Mouse (Mus musculus): ENCODE measurements at regions not wholly inside any gene's neighbourhood (a gene's known extent, or its start where the extent isn't known, plus 50 kb on each side); places are given as distances from the start of the nearest gene placed in this dataset.
A peak's percentile ranks its signal among the peaks of the same experiment; 100 is the strongest.

DNA sequence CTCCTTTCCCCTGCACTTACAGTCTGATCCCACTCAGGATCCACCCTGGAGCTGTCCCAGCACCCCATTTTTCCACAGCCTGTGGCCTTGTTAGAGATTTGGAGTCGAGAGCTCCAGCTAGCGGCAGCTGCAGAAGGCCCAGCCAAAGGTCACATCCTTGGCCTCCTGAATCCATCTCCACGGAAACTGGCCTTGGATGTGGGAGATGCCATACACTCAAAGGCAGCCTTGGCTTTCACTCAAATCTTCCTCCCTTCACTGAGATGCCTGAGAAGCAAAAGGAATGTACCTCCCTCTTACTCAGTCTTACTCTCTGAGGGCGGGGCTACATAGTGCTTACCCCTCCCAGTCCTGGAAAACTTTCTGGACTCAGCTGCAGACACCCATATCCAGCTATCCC, 56.2 kb upstream of the Ky start:
- Histone ChIP-seq H3K4me2 (no peak overlapping the region), H3K9me3 (no peaks in the 10 kb centered on the region), H3K36me3 (no peaks in the 10 kb centered on the region), H3K27ac (no peak overlapping the region), H3K4me3 (no peak overlapping the region), H3K9ac (no peak overlapping the region), H3K4me1 (replicated peaks) (no peaks in the 10 kb centered on the region), H3K27me3 (no peaks in the 10 kb centered on the region)
- 43% methylated on average over 4 of the region's 4 CpGs for WGBS
- no peak for ATAC-seq (ENCODE audit: low FRiP score)

DNA sequence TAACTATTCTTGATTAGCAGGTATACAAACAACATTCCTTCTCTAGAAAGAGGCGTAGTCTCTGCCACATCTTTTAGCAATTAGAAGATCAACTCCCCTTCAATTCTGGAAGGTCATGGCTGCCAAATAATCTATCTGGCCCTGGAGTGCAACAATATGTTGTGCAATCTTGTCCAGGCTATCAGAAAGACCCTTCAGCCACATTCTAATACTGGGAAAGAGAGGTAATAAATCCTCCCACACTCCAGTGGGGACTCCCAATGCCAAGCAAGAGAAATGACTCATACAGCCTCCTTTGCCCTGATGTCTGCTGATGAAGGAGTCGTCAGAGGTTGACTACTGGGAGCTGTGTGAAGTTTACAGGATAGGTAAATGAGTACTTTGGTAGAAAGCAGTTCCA, 59.5 kb upstream of the Ky start:
- WGBS: 84% methylated on average over 2 of the region's 2 CpGs
- no peak overlapping the region for H3K4me2 ChIP-seq
- H3K9me3 ChIP-seq: no peaks in the 10 kb centered on the region
- H3K4me3 ChIP-seq: no peak overlapping the region
- no peak for ATAC-seq (ENCODE audit: low FRiP score)
- no peaks in the 10 kb centered on the region for H3K4me1 ChIP-seq (replicated peaks)
- no peaks in the 10 kb centered on the region for H3K36me3 ChIP-seq
- no peak overlapping the region for H3K27ac ChIP-seq
- no peaks in the 10 kb centered on the region for H3K27me3 ChIP-seq
- no peak overlapping the region for H3K9ac ChIP-seq

DNA sequence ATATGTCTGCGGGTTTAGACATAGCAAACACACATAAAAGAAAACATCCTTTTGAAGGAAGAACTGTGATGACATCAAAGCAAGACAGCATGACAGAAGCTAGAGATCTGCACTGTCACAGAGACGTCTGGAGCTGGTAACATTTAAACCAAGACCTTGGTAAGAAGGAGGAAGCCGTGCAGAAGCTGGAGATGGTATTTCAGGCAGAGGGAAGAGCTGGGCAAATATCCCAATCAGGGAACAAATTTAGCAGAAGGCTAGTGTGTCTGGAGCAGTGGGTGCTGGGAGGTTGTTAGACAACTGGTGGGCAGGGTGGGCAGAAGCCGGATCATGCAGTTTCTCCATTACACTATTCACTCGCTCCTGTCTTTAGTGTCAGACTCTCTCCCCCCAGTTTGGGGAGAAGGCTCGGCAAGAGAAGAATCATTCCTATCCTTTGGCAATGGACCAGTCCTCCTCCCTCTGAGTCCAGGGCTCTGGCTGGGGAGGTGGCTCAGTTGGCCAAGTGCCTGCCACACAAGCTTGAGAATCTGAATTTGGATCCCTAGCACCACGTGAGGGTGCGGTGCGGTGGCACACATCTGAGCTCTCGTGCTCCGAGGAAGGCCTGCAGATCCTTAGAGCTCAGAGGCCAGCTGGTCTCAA, 63.2 kb upstream of the Ky start:
- ATAC-seq (ENCODE audit: low FRiP score): no peak
- H3K27me3 ChIP-seq: 0 out of 2 replicates have a peak, but pooled peaks cover 6% of the 10 kb centered on the region
- WGBS: 86% methylated on average over 11 of the region's 11 CpGs

DNA sequence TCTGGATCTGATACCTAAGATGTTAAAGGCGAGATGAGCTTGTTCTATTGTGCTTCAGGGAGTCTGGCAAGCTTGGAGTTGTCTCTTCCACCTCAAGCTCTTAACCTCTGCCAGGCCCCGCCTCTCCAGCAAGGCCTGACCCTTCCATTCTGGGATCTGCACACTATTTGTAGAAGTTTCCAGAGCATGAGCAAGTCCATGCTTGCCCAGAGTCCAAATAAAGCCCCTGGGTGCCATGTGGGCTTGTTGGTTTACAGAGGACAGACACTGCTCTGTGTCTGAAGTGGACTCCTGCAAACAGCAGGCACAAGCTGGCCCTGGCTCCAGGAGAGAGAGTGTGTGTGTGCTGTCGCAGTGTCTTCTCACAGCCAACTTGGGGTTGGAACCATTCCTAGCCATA, 67.9 kb upstream of the Ky start:
- no peak overlapping the region for H3K4me3 ChIP-seq
- H3K9me3 ChIP-seq: no peaks in the 10 kb centered on the region
- peaks cover 4% of the 10 kb centered on the region; the same call in 1 of the 2 replicates for H3K4me1 ChIP-seq (replicated peaks)
- no peak for ATAC-seq (ENCODE audit: low FRiP score)
- H3K36me3 ChIP-seq: no peaks in the 10 kb centered on the region
- 87% methylated on average over 3 of the region's 3 CpGs for WGBS
- no peak overlapping the region for H3K9ac ChIP-seq
- H3K27me3 ChIP-seq: peaks cover 18% of the 10 kb centered on the region; the same call in 1 of the 2 replicates
- H3K4me2 ChIP-seq: no peak overlapping the region
- no peak overlapping the region for H3K27ac ChIP-seq

More for the DNA sequence above, 63.2 kb upstream of the Ky start:
- Histone ChIP-seq H3K9ac (no peak overlapping the region), H3K4me1 (replicated peaks) (no peaks in the 10 kb centered on the region), H3K9me3 (no peaks in the 10 kb centered on the region), H3K4me3 (no peak overlapping the region), H3K27ac (no peak overlapping the region), H3K4me2 (no peak overlapping the region), H3K36me3 (no peaks in the 10 kb centered on the region)

DNA sequence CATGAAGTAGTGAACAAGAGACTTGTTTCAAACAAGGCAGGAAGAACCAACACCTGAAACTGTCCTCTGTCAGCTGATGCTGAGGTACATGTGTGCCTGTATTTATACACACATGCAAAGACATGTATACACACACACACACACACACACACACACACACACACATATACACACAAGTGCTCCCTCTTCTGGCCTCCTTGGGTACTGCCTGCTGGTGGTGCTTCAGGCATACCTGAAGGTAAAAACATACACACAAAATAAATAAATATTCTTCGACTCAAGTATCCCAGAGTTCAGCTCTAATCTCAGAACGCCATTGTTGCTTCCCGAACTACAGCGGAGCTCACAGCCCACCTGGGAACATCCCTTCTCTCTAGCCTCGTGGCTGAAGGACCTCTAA, 69.2 kb upstream of the Ky start:
- WGBS: 88% methylated on average over 5 of the region's 5 CpGs
- no peak overlapping the region for H3K27ac ChIP-seq
- peaks cover 21% of the 10 kb centered on the region; the same call in 1 of the 2 replicates for H3K27me3 ChIP-seq
- peaks cover 4% of the 10 kb centered on the region; the same call in 1 of the 2 replicates for H3K4me1 ChIP-seq (replicated peaks)
- no peak overlapping the region for H3K4me3 ChIP-seq
- H3K9me3 ChIP-seq: no peaks in the 10 kb centered on the region
- H3K4me2 ChIP-seq: no peak overlapping the region
- H3K36me3 ChIP-seq: no peaks in the 10 kb centered on the region
- no peak overlapping the region for H3K9ac ChIP-seq
- no peak for ATAC-seq (ENCODE audit: low FRiP score)

DNA sequence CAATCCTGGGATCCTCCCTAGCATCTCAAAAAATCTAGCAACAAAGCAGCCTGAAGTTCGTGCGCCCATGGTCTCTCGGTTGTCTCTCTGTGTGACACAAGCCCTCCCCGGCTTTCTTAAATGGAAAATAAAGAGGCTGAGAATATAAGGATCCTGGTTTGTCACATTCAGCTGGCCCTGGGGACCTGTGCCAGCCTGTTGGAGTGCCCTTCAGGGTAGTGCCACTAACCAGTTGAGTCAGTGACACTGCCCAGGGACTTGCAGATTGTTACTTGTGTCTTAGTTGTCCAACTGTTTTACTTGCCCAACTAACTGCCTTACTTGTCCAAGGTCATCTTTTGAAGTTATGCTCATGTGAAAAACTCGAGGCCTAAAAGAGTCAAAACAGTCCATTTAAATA, 73.5 kb upstream of the Ephb1 start:
- Histone ChIP-seq H3K36me3 (no peaks in the 10 kb centered on the region), H3K9me3 (no peaks in the 10 kb centered on the region), H3K4me2 (no peak overlapping the region), H3K27me3 (peaks cover 15% of the 10 kb centered on the region; the same call in 1 of the 2 replicates), H3K4me1 (replicated peaks) (peaks cover 21% of the 10 kb centered on the region), H3K9ac (no peak overlapping the region), H3K4me3 (no peak overlapping the region), H3K27ac (no peak overlapping the region)
- no peak for ATAC-seq (ENCODE audit: low FRiP score)
- WGBS: 91% methylated on average over 5 of the region's 5 CpGs

DNA sequence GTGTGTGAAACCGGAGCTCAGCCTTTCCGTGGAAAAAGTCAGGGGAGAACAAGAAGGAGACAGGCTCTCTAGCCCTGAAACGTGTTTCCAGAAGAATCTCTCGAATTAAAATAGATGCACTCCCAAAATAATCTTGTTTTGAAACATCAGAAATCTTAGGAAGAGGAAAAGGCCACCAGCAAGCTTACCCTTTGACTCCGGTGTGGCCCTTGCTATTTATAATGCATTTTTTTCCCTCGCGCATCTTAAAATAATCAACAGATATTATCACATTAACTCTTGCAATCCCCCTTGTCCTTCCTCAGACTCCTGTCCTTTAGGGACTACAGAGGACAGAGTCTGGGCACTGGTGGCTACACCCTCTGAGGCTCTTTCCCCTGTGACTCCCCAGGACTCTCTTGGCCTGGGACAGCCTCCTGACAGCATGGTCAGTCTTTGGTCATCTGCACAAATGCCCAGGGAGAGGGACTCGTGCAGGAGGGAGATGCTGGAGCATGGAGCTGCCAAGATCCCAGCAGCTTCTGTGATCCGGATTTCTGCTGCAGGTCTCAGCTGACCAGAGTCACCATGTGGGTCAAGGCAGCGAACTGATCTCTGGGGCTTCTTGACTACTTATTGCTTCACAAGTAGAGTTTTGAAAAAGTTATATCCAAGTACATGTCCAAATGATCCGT, 70.3 kb upstream of the Ephb1 start:
- H3K27me3 ChIP-seq: peaks cover 5% of the 10 kb centered on the region; the same call in 1 of the 2 replicates
- no peaks in the 10 kb centered on the region for H3K9me3 ChIP-seq
- H3K4me1 ChIP-seq (replicated peaks): peaks cover 31% of the 10 kb centered on the region
- H3K9ac ChIP-seq: peak overlapping the region; percentile 26; the same call in 1 of the 2 replicates
- no peak overlapping the region for H3K4me3 ChIP-seq
- 59% methylated on average over 11 of the region's 11 CpGs for WGBS
- no peak for ATAC-seq (ENCODE audit: low FRiP score)
- peak overlapping the region; percentile 84 for H3K27ac ChIP-seq
- H3K4me2 ChIP-seq: peak overlapping the region; percentile 38
- no peaks in the 10 kb centered on the region for H3K36me3 ChIP-seq

DNA sequence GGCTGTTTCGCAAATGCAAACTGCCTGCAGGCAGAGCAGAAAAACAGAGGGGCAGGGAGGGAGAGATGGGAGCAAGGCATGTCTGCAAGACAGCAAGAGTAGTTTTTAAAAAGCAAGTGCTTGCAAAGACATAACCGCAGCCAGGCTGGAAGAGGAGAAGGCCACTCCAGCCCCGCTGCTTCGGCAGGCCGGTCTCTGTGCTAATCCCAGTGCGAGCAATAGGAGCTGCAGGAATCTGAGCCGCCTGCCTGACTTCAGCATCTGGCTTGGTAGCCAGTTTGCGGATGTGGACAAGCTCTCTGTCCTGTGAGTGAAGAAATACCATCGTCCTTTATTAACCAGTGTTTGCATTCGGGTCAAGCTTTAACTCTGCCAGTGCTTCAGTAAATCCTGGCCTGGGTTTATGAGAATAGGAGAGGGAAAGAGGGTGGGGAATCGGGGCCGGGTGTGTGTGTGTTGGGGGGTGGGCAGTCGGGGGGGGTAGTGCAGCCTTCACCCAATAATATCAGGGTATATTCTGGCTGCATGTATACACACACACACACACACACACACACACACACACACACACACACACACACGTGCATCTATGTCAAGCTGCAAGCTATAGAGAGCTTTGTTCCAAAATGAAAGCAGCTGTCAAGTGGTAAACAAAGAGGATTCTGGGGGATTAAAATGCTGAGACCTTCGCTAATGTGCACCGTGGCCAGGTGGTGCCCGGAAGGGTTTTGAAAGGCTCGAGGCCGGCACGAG, 69.6 kb upstream of the Ephb1 start:
- Histone ChIP-seq H3K4me3 (no peak overlapping the region), H3K4me1 (replicated peaks) (peaks cover 32% of the 10 kb centered on the region), H3K36me3 (no peaks in the 10 kb centered on the region), H3K27ac (peak overlapping the region; percentile 84), H3K9me3 (no peaks in the 10 kb centered on the region), H3K4me2 (peak overlapping the region; percentile 38), H3K27me3 (peaks cover 5% of the 10 kb centered on the region; the same call in 1 of the 2 replicates), H3K9ac (peak overlapping the region; percentile 26)
- 3% methylated on average over 20 of the region's 20 CpGs for WGBS
- peak; percentile 52 for ATAC-seq (ENCODE audit: low FRiP score)

DNA sequence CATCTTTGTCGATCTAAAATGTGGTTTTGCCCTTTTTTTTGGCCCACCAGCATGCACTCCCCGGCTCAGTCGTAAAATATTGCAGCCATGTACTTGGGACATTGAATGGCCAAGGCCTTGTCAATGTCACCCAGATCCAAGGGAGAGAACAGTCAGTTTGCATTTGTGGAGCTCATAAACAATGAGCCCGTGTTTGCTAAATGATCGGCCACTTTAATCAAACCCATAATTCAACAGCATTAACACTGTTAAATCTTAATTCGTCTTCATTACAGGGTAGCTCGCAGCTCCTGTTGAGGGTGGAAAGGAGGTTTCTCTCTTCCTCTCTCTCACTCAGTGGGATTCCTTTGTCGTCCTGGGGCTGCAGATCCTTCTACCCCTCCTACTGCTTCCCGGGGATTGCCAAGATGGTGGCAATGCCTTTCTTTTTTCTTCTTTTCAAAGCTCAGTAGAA, 69.0 kb upstream of the Ephb1 start:
- peaks cover 32% of the 10 kb centered on the region for H3K4me1 ChIP-seq (replicated peaks)
- WGBS: 7% methylated on average over 9 of the region's 9 CpGs
- ATAC-seq (ENCODE audit: low FRiP score): peak; percentile 52
- H3K4me3 ChIP-seq: no peak overlapping the region
- H3K36me3 ChIP-seq: no peaks in the 10 kb centered on the region
- peaks cover 5% of the 10 kb centered on the region; the same call in 1 of the 2 replicates for H3K27me3 ChIP-seq
- peak overlapping the region; percentile 38 for H3K4me2 ChIP-seq
- H3K9me3 ChIP-seq: no peaks in the 10 kb centered on the region
- H3K9ac ChIP-seq: peak overlapping the region; percentile 26; the same call in 1 of the 2 replicates
- peak overlapping the region; percentile 84 for H3K27ac ChIP-seq

DNA sequence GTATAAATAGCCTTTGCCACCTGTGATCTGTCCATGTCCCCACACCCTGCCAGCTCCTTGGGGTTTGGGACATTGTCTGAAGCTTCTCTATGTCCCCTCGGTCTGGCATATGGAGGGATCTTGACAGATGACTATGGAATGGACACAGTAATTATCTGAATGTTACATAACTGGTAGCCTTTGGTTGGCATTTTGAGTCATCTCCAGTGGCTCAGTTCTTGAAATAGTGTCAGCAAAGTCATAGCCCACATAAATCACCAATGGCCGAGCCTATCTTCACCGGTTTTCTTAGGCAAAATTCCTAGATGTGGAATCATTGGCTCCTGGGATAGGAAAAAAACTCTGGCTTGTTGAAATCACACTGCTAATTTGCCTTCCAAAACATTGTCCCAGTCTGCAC, 67.3 kb upstream of the Ephb1 start:
- no peak for ATAC-seq (ENCODE audit: low FRiP score)
- 76% methylated on average over 3 of the region's 3 CpGs for WGBS
- no peak overlapping the region for H3K4me3 ChIP-seq
- H3K27ac ChIP-seq: no peak overlapping the region
- no peak overlapping the region for H3K4me2 ChIP-seq
- H3K9ac ChIP-seq: no peak overlapping the region
- no peaks in the 10 kb centered on the region for H3K36me3 ChIP-seq
- peaks cover 4% of the 10 kb centered on the region; the same call in 1 of the 2 replicates for H3K9me3 ChIP-seq
- H3K4me1 ChIP-seq (replicated peaks): peaks cover 32% of the 10 kb centered on the region
- 0 out of 2 replicates have a peak, but pooled peaks cover 4% of the 10 kb centered on the region for H3K27me3 ChIP-seq

DNA sequence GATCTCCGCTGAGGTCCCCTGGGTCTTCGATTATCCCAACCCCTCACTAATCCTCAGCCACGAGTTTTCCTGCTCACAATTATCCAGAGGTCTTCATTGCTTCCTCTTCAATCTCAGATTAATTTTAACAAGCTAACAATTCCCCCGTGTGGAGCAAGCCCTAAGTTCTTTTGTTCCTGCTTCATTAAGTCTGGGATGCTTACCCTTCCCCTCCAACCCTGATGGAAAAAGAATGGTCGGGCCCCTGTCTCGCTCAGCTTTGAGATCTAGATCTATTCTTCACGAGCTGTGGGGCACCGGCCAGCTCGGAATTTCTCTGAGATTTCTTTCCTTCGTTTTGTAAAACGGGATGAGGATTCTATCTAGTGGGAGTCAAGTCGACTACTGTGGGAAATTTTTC, 65.7 kb upstream of the Ephb1 start:
- peaks cover 5% of the 10 kb centered on the region; the same call in 1 of the 2 replicates for H3K9me3 ChIP-seq
- WGBS: 8% methylated on average over 12 of the region's 12 CpGs
- H3K27me3 ChIP-seq: 0 out of 2 replicates have a peak, but pooled peaks cover 4% of the 10 kb centered on the region
- no peak overlapping the region for H3K27ac ChIP-seq
- no peak overlapping the region for H3K9ac ChIP-seq
- peaks cover 32% of the 10 kb centered on the region for H3K4me1 ChIP-seq (replicated peaks)
- H3K4me2 ChIP-seq: 0 out of 2 replicates have a peak overlapping the region, but pooled peaks have one; percentile 19
- no peaks in the 10 kb centered on the region for H3K36me3 ChIP-seq
- no peak for ATAC-seq (ENCODE audit: low FRiP score)
- H3K4me3 ChIP-seq: no peak overlapping the region

DNA sequence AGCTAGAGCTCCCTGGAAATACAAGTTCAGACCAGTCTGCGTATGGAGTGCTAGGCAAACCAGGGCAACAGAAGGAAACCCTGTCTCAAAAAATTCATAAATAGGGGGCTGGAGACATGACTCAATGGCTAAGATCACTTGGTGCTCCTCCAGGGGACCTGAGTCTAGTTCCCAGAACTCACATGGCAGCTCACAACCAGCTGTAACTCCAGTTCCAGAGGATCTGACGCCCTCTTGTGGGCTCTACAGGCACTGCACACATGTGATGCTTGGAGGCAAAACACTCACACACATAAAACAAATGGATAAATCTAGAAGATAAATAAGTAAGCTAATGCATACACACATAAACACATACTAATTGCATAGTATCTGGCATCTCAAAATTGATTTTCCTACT, 59.1 kb upstream of the Ephb1 start:
- Histone ChIP-seq H3K27me3 (0 out of 2 replicates have a peak, but pooled peaks cover 4% of the 10 kb centered on the region), H3K27ac (no peak overlapping the region), H3K4me3 (no peak overlapping the region), H3K9me3 (peaks cover 5% of the 10 kb centered on the region; the same call in 1 of the 2 replicates), H3K4me1 (replicated peaks) (no peaks in the 10 kb centered on the region), H3K9ac (no peak overlapping the region), H3K36me3 (no peaks in the 10 kb centered on the region), H3K4me2 (no peak overlapping the region)
- no peak for ATAC-seq (ENCODE audit: low FRiP score)
- WGBS: 64% methylated on average over 2 of the region's 2 CpGs
